Mouse (Mus musculus): Measurements from ENCODE around the gene Aff3.

DNA sequence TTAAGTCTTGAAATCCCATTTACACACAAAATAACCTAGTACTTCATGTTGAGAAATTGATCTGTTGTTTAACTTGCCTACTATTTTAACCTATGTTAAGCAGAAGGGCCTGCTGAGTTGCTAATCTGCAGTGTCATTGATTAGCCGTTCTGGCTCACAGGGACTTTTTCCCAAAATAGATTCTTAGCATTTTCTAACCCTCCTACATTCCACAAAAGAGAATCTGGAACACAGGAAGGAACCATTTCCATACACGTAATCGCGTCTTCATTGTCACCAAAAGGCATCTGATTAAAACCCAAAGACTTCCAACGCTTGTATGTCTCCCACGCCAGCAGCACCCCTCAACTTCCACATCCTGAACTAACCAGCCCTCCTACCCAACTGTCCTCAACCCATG lies 44.4 kb downstream of the Aff3 start:
- TF ChIP-seq CTCF (IDR thresholded peaks at IDR 0.05; ENCODE audit: low read depth) (no peak), EP300 (optimal IDR thresholded peaks at IDR 0.05) (no peak)

Measured in stomach, postnatal 0 days (tissue).